Mouse (Mus musculus) MEL (cell line): ENCODE measurements around the gene Zfp985. TPM values are rescaled to one million over a fixed set of nuclear protein-coding genes. Genes with fewer than 3 reads are reported as not detected.
"Not testable (repeated sequence)": the region's sequence is repeated elsewhere in the genome, so short reads cannot be mapped to it uniquely, and the experiment has no call there.

Source experiments
- DNase-seq: peaks from one replicate; pipeline ENCODE4 v3.0.0; 2011; ENCODE audit warnings: low read depth, low spot score
- H3K27ac ChIP-seq: 2 replicates; pipeline ENCODE4 v1.5.1; 2012; ENCODE audit warnings: low read depth, mild to moderate bottlenecking, control low read depth, low read length, moderate library complexity; ENCODE audit not compliant: control insufficient read depth
- H3K27me3 ChIP-seq, 2 experiments: fragments of 150-350 bp in 1 of 2; sonication (generic) in 1 of 2; 2 replicates each; pipeline ENCODE4 v1.6.1; 2012; ENCODE audit warnings: low read length in 2 of 2, mild to moderate bottlenecking in 2 of 2, improper control_type of control experiment in 1 of 2, moderate library complexity in 1 of 2; ENCODE audit not compliant: insufficient read depth in 2 of 2, control insufficient read depth in 1 of 2
- H3K36me3 ChIP-seq, 2 experiments: 2 replicates each; pipeline ENCODE4 v1.6.1; 2012 to 2014; ENCODE audit warnings: low read length in 2 of 2, improper control_type of control experiment in 1 of 2, inconsistent platforms in 1 of 2, mild to moderate bottlenecking in 1 of 2; ENCODE audit not compliant: insufficient read depth in 2 of 2, control insufficient read depth in 1 of 2
- H3K4me1 ChIP-seq, 2 experiments: fragments of 150-350 bp in 1 of 2; sonication (generic) in 1 of 2; 2 replicates each; pipeline ENCODE4 v1.6.1; 2012; ENCODE audit warnings: low read length in 2 of 2, improper control_type of control experiment in 1 of 2, mild to moderate bottlenecking in 1 of 2; ENCODE audit not compliant: insufficient read depth in 2 of 2, control insufficient read depth in 1 of 2
- H3K4me3 ChIP-seq, 2 experiments: fragments of 150-350 bp in 1 of 2; sonication (generic) in 1 of 2; 2 replicates each; pipeline ENCODE4 v1.5.1; 2012; ENCODE audit warnings: low read depth in 2 of 2, low read length in 2 of 2, mild to moderate bottlenecking in 2 of 2, moderate library complexity in 2 of 2, control low read depth in 1 of 2, improper control_type of control experiment in 1 of 2; ENCODE audit not compliant: control insufficient read depth in 1 of 2, insufficient read depth in 1 of 2
- H3K79me2 ChIP-seq: 2 replicates; pipeline ENCODE4 v1.6.1; 2012; ENCODE audit warnings: mild to moderate bottlenecking, low read length, moderate library complexity; ENCODE audit not compliant: control insufficient read depth, poor library complexity, insufficient read depth
- H3K9ac ChIP-seq: 2 replicates; pipeline ENCODE4 v1.6.1; 2012; ENCODE audit warnings: low read depth, mild to moderate bottlenecking, control low read depth, low read length, moderate library complexity; ENCODE audit not compliant: control insufficient read depth, poor library complexity, severe bottlenecking
- H3K9me3 ChIP-seq: fragments of 150-350 bp; sonication (generic); replicated peaks from 2 replicates; pipeline ENCODE4 v1.6.1; 2012; ENCODE audit warnings: mild to moderate bottlenecking, low read length, improper control_type of control experiment, moderate library complexity; ENCODE audit not compliant: insufficient read depth
- BHLHE40 ChIP-seq: IDR thresholded peaks from 2 replicates; pipeline ENCODE4 v1.6.1; 2012; ENCODE audit warnings: low read depth, mild to moderate bottlenecking, inconsistent platforms, low read length, improper control_type of control experiment, borderline replicate concordance
- CHD1 ChIP-seq: IDR thresholded peaks from 2 replicates; pipeline ENCODE4 v1.6.1; 2012; ENCODE audit warnings: low read depth, mild to moderate bottlenecking, inconsistent platforms, low read length, improper control_type of control experiment
- CHD2 ChIP-seq: IDR thresholded peaks from 2 replicates; pipeline ENCODE4 v1.6.1; 2011; ENCODE audit warnings: low read length, improper control_type of control experiment
- ETS1 ChIP-seq: IDR thresholded peaks from 2 replicates; pipeline ENCODE4 v1.6.1; 2012; ENCODE audit warnings: low read depth, mild to moderate bottlenecking, inconsistent platforms, low read length, improper control_type of control experiment, moderate library complexity
- HCFC1 ChIP-seq: IDR thresholded peaks from 2 replicates; pipeline ENCODE4 v1.6.1; 2012; ENCODE audit warnings: low read depth, mild to moderate bottlenecking, inconsistent platforms, low read length, improper control_type of control experiment, moderate library complexity
- MAFK ChIP-seq: IDR thresholded peaks from 2 replicates; pipeline ENCODE4 v1.6.1; 2011; ENCODE audit warnings: low read depth, mild to moderate bottlenecking, low read length, improper control_type of control experiment, borderline replicate concordance
- MEF2A ChIP-seq: IDR thresholded peaks from 2 replicates; pipeline ENCODE4 v1.6.1; 2014; ENCODE audit warnings: low read depth, mild to moderate bottlenecking, inconsistent platforms, low read length, improper control_type of control experiment; ENCODE audit not compliant: poor library complexity, insufficient replicate concordance, severe bottlenecking; ENCODE audit errors: extremely low read depth
- NELFE ChIP-seq: IDR thresholded peaks from 2 replicates; pipeline ENCODE4 v1.6.1; 2011; ENCODE audit warnings: low read depth, low read length, improper control_type of control experiment
- POLR2AphosphoS2 ChIP-seq: IDR thresholded peaks from 2 replicates; pipeline ENCODE4 v1.6.1; 2011; ENCODE audit warnings: low read length, improper control_type of control experiment
- SMC3 ChIP-seq: IDR thresholded peaks from 2 replicates; pipeline ENCODE4 v1.6.1; 2011; ENCODE audit warnings: low read depth, low read length, improper control_type of control experiment
- TAL1 ChIP-seq: IDR thresholded peaks from 2 replicates; pipeline ENCODE4 v1.6.1; 2012; ENCODE audit warnings: mild to moderate bottlenecking, inconsistent platforms, low read length, moderate library complexity, mixed read lengths
- TBP ChIP-seq: IDR thresholded peaks from 2 replicates; pipeline ENCODE4 v1.8.0; 2011; ENCODE audit warnings: low read depth, low read length, improper control_type of control experiment
- UBTF ChIP-seq: IDR thresholded peaks from 2 replicates; pipeline ENCODE4 v1.6.1; 2012; ENCODE audit warnings: low read depth, mild to moderate bottlenecking, inconsistent platforms, low read length, improper control_type of control experiment, moderate library complexity, borderline replicate concordance; ENCODE audit not compliant: insufficient read depth
- USF2 ChIP-seq, 2 experiments: IDR thresholded peaks; 2 replicates each; pipeline ENCODE4 v1.6.1; 2011 to 2012; ENCODE audit warnings: improper control_type of control experiment in 2 of 2, low read length in 2 of 2, borderline replicate concordance in 1 of 2, inconsistent platforms in 1 of 2, low read depth in 1 of 2, mild to moderate bottlenecking in 1 of 2; ENCODE audit not compliant: insufficient read depth in 1 of 2
- ZKSCAN1 ChIP-seq: IDR thresholded peaks from 2 replicates; pipeline ENCODE4 v1.6.1; 2012; ENCODE audit warnings: low read depth, mild to moderate bottlenecking, inconsistent platforms, low read length, improper control_type of control experiment, moderate library complexity
- ZMIZ1 ChIP-seq: IDR thresholded peaks from 2 replicates; pipeline ENCODE4 v1.6.1; 2012; ENCODE audit warnings: low read depth, mild to moderate bottlenecking, inconsistent platforms, low read length, improper control_type of control experiment, moderate library complexity
- polyA plus RNA-seq, 2 experiments: library from polyadenylated mRNA; stranded (reverse) in 1 of 2; unstranded in 1 of 2; fragments of >175 nt in 1 of 2; fragments of >200 nt in 1 of 2; gene quantifications; 2 replicates each; pipeline versions ENCODE4 v1.2.1 to v1.2.4; 2012; ENCODE audit warnings: low replicate concordance in 2 of 2, low read depth in 1 of 2; ENCODE audit not compliant: insufficient read length in 2 of 2, insufficient read depth in 1 of 2, missing spikeins in 1 of 2
- total RNA-seq: library from RNA; depleted of rRNA; stranded (reverse); fragments of 300-350 nt; gene quantifications from 2 replicates; pipeline ENCODE4 v1.2.3, GENCODE M21; 2012

Gene Zfp985
- total and polyA plus RNA-seq, 3 experiments, result 0.54 to 1.2 TPM; not detected in 1

DNA sequence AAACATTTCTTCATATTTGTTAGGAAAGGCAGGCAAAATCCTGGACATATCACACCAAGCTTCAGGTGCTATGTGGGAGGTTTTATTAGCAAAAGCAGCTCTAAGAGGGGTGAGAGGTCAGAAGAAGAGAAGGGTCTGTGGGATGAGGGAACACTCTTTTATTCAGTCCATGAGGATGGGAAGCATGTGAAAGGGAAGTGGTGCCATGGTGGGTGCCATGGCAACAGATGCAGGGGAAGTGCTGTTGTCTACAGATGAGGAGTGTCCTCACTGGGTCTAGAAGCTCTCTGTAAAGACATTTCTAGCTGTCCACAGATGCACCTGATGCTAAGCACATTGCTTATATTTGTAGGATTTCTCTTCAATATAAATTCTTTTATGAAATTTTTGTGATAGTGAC is 12.0 kb upstream of the Zfp985 start:
- no peaks in the 10 kb centered on the region for H3K79me2 ChIP-seq
- no peak for TF ChIP-seq TBP
- TF ChIP-seq NELFE, result no peak
- no peak for TF ChIP-seq ZKSCAN1
- no peak for TF ChIP-seq ETS1
- TF ChIP-seq ZMIZ1, result no peak
- no peak for TF ChIP-seq SMC3
- no peak for TF ChIP-seq MEF2A
- no peak for TF ChIP-seq HCFC1
- no peak for TF ChIP-seq USF2 (IDR thresholded peaks at IDR 0.05; ENCODE audit: borderline replicate concordance in 1 of 2, insufficient read depth in 1 of 2, low read depth in 1 of 2, low read length in 2 of 2)
- no peak for TF ChIP-seq CHD2
- no peak for TF ChIP-seq BHLHE40
- TF ChIP-seq POLR2AphosphoS2, result no peak
- TF ChIP-seq CHD1, result no peak
- no peak for TF ChIP-seq TAL1
- TF ChIP-seq UBTF, result no peak
- no peak for TF ChIP-seq MAFK
- TF ChIP-seq, all 39 proteins: peak for 0
- Histone ChIP-seq H3K27me3 (no peaks in the 10 kb centered on the region), H3K4me1 (no peaks in the 10 kb centered on the region), H3K36me3 (no peaks in the 10 kb centered on the region), H3K27ac (no peak overlapping the region), H3K9me3 (no peaks in the 10 kb centered on the region), H3K9ac (no peak overlapping the region), H3K4me3 (no peak overlapping the region)
- DNase-seq, result no peak

GRCm38 (mm10) chr4:147554361-147554760 is 1.3 kb downstream of the Zfp985 start:
- not testable (repeated sequence) for H3K27ac ChIP-seq, H3K4me1 ChIP-seq, H3K9me3 ChIP-seq, DNase-seq, H3K27me3 ChIP-seq, H3K79me2 ChIP-seq, H3K4me3 ChIP-seq, H3K9ac ChIP-seq, H3K36me3 ChIP-seq

GRCm38 (mm10) chr4:147556921-147557320 is 3.8 kb downstream of the Zfp985 start:
- not testable (repeated sequence) for H3K79me2 ChIP-seq, DNase-seq, H3K27me3 ChIP-seq, H3K4me3 ChIP-seq, H3K4me1 ChIP-seq, H3K9ac ChIP-seq, H3K36me3 ChIP-seq, H3K9me3 ChIP-seq, H3K27ac ChIP-seq

GRCm38 (mm10) chr4:147558011-147558410 is 4.9 kb downstream of the Zfp985 start:
- DNase-seq, H3K27ac ChIP-seq, H3K9me3 ChIP-seq, H3K27me3 ChIP-seq, H3K4me3 ChIP-seq, H3K4me1 ChIP-seq, H3K9ac ChIP-seq, H3K79me2 ChIP-seq, H3K36me3 ChIP-seq: not testable (repeated sequence)

- H3K27me3 ChIP-seq, H3K79me2 ChIP-seq, H3K27ac ChIP-seq, H3K4me3 ChIP-seq, H3K9ac ChIP-seq, H3K36me3 ChIP-seq, H3K9me3 ChIP-seq, DNase-seq, H3K4me1 ChIP-seq: not testable (repeated sequence)
Observed at GRCm38 (mm10) chr4:147559096-147559495, 6.0 kb downstream of the Zfp985 start.
